Mouse (Mus musculus): ENCODE measurements at regions not wholly inside any gene's neighbourhood (a gene's known extent, or its start where the extent isn't known, plus 50 kb on each side); places are given as distances from the start of the nearest gene placed in this dataset.
A peak's percentile ranks its signal among the peaks of the same experiment; 100 is the strongest.

DNA sequence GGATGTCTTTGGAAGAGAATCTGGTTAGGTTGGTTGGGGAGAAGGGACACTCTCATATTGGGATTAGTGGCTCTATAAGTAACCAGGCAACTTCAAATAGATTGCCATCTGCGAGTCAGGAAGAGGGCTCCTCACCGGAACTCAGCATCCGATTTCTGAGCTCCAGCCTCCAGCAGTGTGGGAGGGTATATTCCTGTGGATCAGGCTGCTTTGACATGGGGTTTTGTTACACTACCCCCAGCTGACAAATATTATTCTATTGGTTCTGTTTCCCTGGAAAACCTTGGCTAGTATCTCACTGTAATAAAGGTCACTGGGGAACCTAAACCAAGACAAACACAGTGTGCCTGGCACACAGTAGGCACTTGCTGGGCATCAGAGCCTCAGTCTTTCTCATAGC is 179.9 kb downstream of the Enc1 start:
- Histone ChIP-seq H3K4me2 (ENCODE audit: low read depth, low read length) (no peak overlapping the region), H3K9ac (replicated peaks; ENCODE audit: low read depth, low read length) (no peak overlapping the region), H3K27me3 (ENCODE audit: control insufficient read depth, insufficient read depth, low read length) (no peaks in the 10 kb centered on the region), H3K9me3 (ENCODE audit: control insufficient read depth, low read length) (no peaks in the 10 kb centered on the region), H3K4me3 (ENCODE audit: low read depth, low read length) (no peak overlapping the region), H3K27ac (ENCODE audit: low read depth, low read length) (no peak overlapping the region), H3K36me3 (ENCODE audit: control insufficient read depth, insufficient read depth, low read length) (no peaks in the 10 kb centered on the region), H3K4me1 (ENCODE audit: control insufficient read depth, insufficient read depth, low read length) (no peaks in the 10 kb centered on the region)
- no peak for ATAC-seq (ENCODE audit: low read depth)
- WGBS, result 75% methylated on average over 3 of the region's 3 CpGs

DNA sequence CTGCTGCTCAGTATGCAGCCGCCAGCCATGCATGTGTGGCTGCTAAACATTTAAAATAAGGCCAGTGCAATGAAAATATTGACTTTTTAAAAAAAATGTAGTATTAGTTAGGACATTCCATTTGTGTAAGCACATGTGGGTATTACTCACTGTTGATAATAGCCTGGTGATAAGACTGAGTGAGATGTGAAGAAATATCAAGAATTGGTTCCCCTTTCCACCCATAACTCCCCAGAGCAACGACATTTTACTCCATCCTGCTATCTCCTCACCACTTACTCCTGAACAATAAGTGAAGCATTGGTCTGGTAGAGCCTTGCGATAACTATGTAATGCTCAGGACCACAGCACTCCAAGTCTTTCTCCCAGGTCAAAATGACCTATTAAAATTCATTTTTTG is 178.2 kb downstream of the Enc1 start:
- Histone ChIP-seq H3K9me3 (ENCODE audit: control insufficient read depth, low read length) (no peaks in the 10 kb centered on the region), H3K4me1 (ENCODE audit: control insufficient read depth, insufficient read depth, low read length) (no peaks in the 10 kb centered on the region), H3K27ac (ENCODE audit: low read depth, low read length) (no peak overlapping the region), H3K4me3 (ENCODE audit: low read depth, low read length) (no peak overlapping the region), H3K9ac (replicated peaks; ENCODE audit: low read depth, low read length) (no peak overlapping the region), H3K4me2 (ENCODE audit: low read depth, low read length) (no peak overlapping the region), H3K27me3 (ENCODE audit: control insufficient read depth, insufficient read depth, low read length) (no peaks in the 10 kb centered on the region), H3K36me3 (ENCODE audit: control insufficient read depth, insufficient read depth, low read length) (no peaks in the 10 kb centered on the region)
- ATAC-seq (ENCODE audit: low read depth), result no peak
- WGBS, result 83% methylated on average over 3 of the region's 3 CpGs

DNA sequence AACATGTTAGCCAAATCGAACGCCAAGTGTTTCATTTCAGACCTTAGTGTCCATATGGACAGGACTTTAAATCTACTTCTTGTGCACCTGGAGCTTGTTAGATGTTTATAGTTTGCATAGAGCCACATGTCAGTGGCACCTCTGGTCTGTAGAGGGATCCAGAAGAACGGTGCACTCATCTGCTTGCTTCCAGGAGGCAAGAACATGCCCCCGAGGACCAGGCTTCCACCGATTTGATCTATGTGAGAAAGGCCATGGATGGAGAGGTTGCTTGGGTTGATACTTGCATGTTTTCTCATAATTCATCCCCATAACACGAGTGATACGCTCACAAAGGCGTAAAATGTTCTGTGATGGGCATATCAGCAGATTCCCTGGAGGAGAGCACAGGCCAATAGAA is 177.8 kb downstream of the Enc1 start:
- H3K4me1 ChIP-seq (ENCODE audit: control insufficient read depth, insufficient read depth, low read length), result no peaks in the 10 kb centered on the region
- WGBS, result 64% methylated on average over 8 of the region's 8 CpGs
- H3K4me3 ChIP-seq (ENCODE audit: low read depth, low read length), result no peak overlapping the region
- H3K9ac ChIP-seq (replicated peaks; ENCODE audit: low read depth, low read length), result no peak overlapping the region
- no peak overlapping the region for H3K4me2 ChIP-seq (ENCODE audit: low read depth, low read length)
- ATAC-seq (ENCODE audit: low read depth), result no peak
- H3K27me3 ChIP-seq (ENCODE audit: control insufficient read depth, insufficient read depth, low read length), result no peaks in the 10 kb centered on the region
- no peak overlapping the region for H3K27ac ChIP-seq (ENCODE audit: low read depth, low read length)
- H3K36me3 ChIP-seq (ENCODE audit: control insufficient read depth, insufficient read depth, low read length), result no peaks in the 10 kb centered on the region
- no peaks in the 10 kb centered on the region for H3K9me3 ChIP-seq (ENCODE audit: control insufficient read depth, low read length)

DNA sequence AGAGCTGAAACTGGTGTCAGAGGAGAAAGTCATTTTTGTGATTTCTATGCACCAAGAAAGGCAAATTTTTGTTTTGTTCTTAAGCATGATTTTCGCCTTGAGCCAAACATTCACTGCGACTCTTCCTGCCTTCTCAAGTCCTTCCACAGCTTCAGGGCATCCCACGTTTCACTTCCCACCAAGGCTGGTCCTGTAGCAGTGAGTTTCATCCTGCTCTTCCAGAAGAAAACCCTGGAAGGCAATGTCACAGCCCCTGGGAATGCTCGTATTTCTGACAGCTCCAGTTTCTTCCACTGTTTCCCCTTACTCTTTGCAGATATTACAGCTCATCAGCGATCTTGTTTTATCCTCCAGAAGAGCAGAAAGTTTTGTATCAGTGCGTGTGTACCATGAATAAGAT is 177.2 kb downstream of the Enc1 start:
- Histone ChIP-seq H3K4me1 (ENCODE audit: control insufficient read depth, insufficient read depth, low read length) (no peaks in the 10 kb centered on the region), H3K36me3 (ENCODE audit: control insufficient read depth, insufficient read depth, low read length) (no peaks in the 10 kb centered on the region), H3K9me3 (ENCODE audit: control insufficient read depth, low read length) (no peaks in the 10 kb centered on the region), H3K27me3 (ENCODE audit: control insufficient read depth, insufficient read depth, low read length) (no peaks in the 10 kb centered on the region), H3K4me2 (ENCODE audit: low read depth, low read length) (no peak overlapping the region), H3K9ac (replicated peaks; ENCODE audit: low read depth, low read length) (no peak overlapping the region), H3K4me3 (ENCODE audit: low read depth, low read length) (no peak overlapping the region), H3K27ac (ENCODE audit: low read depth, low read length) (no peak overlapping the region)
- no peak for ATAC-seq (ENCODE audit: low read depth)
- 88% methylated on average over 6 of the region's 6 CpGs for WGBS

DNA sequence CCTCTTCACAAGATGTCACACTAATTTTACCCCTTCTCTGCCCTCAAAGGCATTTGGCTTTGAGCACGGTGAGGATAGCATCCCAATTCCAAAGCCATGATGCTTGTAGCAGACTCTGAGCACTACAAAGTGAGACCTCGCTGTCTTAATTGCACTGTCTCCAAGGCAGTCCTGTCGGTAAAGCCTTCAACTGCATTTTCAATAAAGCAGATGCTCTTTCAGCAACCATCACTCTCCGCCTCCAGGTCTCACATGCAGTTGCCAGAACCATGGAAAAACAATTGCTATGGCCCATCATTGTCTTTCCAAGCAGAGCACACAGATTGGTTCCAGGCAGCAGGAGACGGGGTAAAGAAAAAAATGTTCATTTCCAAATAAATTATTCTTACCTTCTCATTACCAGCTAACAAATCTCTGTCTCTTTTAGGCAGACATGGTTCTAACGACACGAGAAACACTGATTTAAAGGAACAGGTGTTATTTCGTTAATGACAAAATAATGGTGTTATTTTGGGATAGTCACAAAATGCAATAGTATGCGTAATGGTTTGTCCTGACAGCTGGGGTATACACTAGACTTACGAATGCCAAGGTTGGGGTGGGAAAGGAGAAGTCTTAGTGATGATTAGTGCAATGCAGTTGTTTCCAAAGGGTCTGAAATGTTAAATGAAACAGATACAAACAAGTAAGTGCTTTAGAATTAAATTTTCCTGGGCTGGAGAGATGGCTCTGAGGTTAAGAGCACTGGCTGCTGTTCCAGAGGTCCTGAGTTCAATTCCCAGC is 175.2 kb downstream of the Enc1 start:
- no peak overlapping the region for H3K27ac ChIP-seq (ENCODE audit: low read depth, low read length)
- no peaks in the 10 kb centered on the region for H3K9me3 ChIP-seq (ENCODE audit: control insufficient read depth, low read length)
- no peaks in the 10 kb centered on the region for H3K27me3 ChIP-seq (ENCODE audit: control insufficient read depth, insufficient read depth, low read length)
- H3K9ac ChIP-seq (replicated peaks; ENCODE audit: low read depth, low read length), result no peak overlapping the region
- H3K4me2 ChIP-seq (ENCODE audit: low read depth, low read length), result no peak overlapping the region
- WGBS, result 44% methylated on average over 10 of the region's 10 CpGs
- no peak for ATAC-seq (ENCODE audit: low read depth)
- no peaks in the 10 kb centered on the region for H3K4me1 ChIP-seq (ENCODE audit: control insufficient read depth, insufficient read depth, low read length)
- no peaks in the 10 kb centered on the region for H3K36me3 ChIP-seq (ENCODE audit: control insufficient read depth, insufficient read depth, low read length)
- H3K4me3 ChIP-seq (ENCODE audit: low read depth, low read length), result no peak overlapping the region

DNA sequence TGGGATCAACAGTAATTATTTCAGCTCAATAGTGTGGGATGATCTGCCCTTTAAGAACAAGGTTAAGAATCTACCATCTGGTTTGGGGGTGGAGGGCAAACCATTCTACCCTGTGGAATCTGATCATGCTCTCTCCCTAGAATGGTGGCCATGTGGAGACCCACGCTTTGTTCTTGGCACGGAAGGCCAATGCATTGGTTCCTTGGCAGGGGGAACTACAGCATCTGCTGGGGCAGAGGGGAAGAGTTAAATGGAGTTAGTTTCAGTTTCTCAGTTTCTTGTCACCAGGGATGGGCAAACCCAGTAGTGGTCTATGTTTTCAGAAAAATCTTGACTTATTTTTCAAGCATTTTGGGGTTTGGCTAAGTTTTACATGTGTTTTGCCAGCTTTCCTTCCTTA is 174.5 kb downstream of the Enc1 start:
- H3K4me1 ChIP-seq (ENCODE audit: control insufficient read depth, insufficient read depth, low read length), result peaks cover under 1% of the 10 kb centered on the region; the same call in 1 of the 2 replicates
- H3K9me3 ChIP-seq (ENCODE audit: control insufficient read depth, low read length), result no peaks in the 10 kb centered on the region
- H3K27me3 ChIP-seq (ENCODE audit: control insufficient read depth, insufficient read depth, low read length), result no peaks in the 10 kb centered on the region
- no peak overlapping the region for H3K4me3 ChIP-seq (ENCODE audit: low read depth, low read length)
- H3K9ac ChIP-seq (replicated peaks; ENCODE audit: low read depth, low read length), result no peak overlapping the region
- H3K4me2 ChIP-seq (ENCODE audit: low read depth, low read length), result no peak overlapping the region
- H3K27ac ChIP-seq (ENCODE audit: low read depth, low read length), result no peak overlapping the region
- 79% methylated on average over 2 of the region's 2 CpGs for WGBS
- no peak for ATAC-seq (ENCODE audit: low read depth)
- no peaks in the 10 kb centered on the region for H3K36me3 ChIP-seq (ENCODE audit: control insufficient read depth, insufficient read depth, low read length)

DNA sequence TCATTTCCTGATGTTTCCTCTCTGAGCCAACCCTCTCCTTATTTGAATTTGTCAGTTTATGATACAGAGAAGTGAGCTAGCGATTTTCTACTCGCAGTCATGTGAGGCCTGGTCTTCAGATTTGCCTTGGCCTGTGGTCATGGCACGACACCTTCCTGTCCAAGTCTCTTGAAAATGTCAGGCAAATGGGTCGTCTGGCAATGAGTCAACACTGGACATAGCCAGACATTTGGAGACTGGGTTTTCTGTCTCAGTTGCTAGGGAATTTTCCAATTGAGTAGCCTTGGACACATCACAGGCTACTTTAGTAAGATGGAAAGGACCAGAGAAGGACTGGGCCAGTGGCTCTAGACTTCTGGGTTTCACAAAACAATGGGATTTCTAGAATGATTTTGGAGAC is 171.2 kb downstream of the Enc1 start:
- WGBS, result 80% methylated on average over 4 of the region's 4 CpGs
- no peaks in the 10 kb centered on the region for H3K27me3 ChIP-seq (ENCODE audit: control insufficient read depth, insufficient read depth, low read length)
- H3K4me3 ChIP-seq (ENCODE audit: low read depth, low read length), result no peak overlapping the region
- H3K27ac ChIP-seq (ENCODE audit: low read depth, low read length), result no peak overlapping the region
- no peaks in the 10 kb centered on the region for H3K9me3 ChIP-seq (ENCODE audit: control insufficient read depth, low read length)
- no peaks in the 10 kb centered on the region for H3K36me3 ChIP-seq (ENCODE audit: control insufficient read depth, insufficient read depth, low read length)
- no peak overlapping the region for H3K4me2 ChIP-seq (ENCODE audit: low read depth, low read length)
- no peak for ATAC-seq (ENCODE audit: low read depth)
- H3K9ac ChIP-seq (replicated peaks; ENCODE audit: low read depth, low read length), result no peak overlapping the region
- H3K4me1 ChIP-seq (ENCODE audit: control insufficient read depth, insufficient read depth, low read length), result peaks cover 13% of the 10 kb centered on the region; the same call in 1 of the 2 replicates

DNA sequence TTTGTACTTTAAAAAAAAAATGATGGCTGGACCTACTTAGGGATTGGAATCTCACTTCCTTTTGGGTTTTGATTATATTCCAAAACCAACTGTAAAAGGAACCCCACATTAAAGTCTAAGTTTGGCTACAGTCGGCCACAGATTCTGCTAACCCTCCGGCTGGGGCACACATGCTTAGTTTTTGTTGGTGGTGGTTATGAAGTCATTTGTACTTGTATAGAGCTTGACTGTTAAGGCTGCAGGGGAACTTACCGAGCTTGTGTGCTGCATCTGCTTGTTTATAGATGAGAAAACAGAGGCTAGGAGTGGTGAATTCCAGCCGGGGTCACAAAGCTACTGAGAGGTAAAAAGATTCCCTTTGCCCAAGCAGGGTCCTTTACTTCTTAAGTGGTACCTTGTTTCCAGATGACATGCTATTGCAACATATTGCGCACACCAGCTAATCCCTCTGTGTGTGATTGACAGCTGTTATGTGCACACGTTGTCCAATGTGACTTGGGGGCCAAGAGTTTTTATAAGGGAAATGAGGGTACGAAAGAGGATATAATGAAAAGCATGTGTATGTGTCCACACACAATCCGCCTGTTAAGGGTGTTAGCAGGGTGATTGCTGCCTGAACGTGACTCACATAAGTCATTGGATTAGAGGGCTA is 169.8 kb downstream of the Enc1 start:
- Histone ChIP-seq H3K9ac (replicated peaks; ENCODE audit: low read depth, low read length) (no peak overlapping the region), H3K27me3 (ENCODE audit: control insufficient read depth, insufficient read depth, low read length) (no peaks in the 10 kb centered on the region), H3K9me3 (ENCODE audit: control insufficient read depth, low read length) (no peaks in the 10 kb centered on the region), H3K4me3 (ENCODE audit: low read depth, low read length) (no peak overlapping the region), H3K4me1 (ENCODE audit: control insufficient read depth, insufficient read depth, low read length) (peaks cover 13% of the 10 kb centered on the region; the same call in 1 of the 2 replicates), H3K36me3 (ENCODE audit: control insufficient read depth, insufficient read depth, low read length) (no peaks in the 10 kb centered on the region), H3K27ac (ENCODE audit: low read depth, low read length) (no peak overlapping the region), H3K4me2 (ENCODE audit: low read depth, low read length) (no peak overlapping the region)
- WGBS, result 76% methylated on average over 9 of the region's 9 CpGs
- ATAC-seq (ENCODE audit: low read depth), result no peak

DNA sequence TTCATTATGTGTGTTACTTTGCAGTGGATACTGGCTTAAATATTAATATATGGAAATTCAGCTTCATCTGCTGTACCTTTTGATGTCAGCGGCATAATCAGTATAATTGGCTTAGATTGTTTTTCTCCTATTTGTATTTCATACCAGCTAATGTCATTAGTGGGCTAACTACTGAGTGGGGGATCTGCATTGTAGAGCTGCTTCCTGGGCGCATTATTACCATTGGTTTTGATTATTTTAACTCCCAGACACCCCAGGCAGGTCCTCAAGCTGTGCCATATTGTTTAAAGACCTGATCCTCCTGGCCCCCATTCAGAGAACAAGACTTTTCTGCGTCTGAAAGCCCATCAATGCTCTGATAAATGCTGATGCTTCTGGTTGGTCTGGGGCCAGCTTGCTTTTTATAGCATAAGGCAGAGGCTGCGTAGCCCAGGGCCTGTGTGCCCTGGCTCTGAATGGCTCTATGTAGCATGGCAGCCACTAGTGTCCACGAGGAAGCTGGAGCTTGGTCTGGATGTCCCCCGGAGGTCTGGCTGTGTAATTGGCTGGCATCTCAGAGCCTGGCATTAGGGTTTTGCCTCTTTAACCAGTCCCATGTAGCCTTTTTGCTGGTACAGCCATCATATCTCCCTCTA is 169.1 kb downstream of the Enc1 start:
- 37% methylated on average over 6 of the region's 6 CpGs for WGBS
- Histone ChIP-seq H3K9ac (replicated peaks; ENCODE audit: low read depth, low read length) (no peak overlapping the region; the same call in 1 of the 2 replicates), H3K27me3 (ENCODE audit: control insufficient read depth, insufficient read depth, low read length) (no peaks in the 10 kb centered on the region), H3K4me3 (ENCODE audit: low read depth, low read length) (no peak overlapping the region), H3K36me3 (ENCODE audit: control insufficient read depth, insufficient read depth, low read length) (no peaks in the 10 kb centered on the region), H3K4me2 (ENCODE audit: low read depth, low read length) (no peak overlapping the region), H3K4me1 (ENCODE audit: control insufficient read depth, insufficient read depth, low read length) (peaks cover 13% of the 10 kb centered on the region; the same call in 1 of the 2 replicates), H3K9me3 (ENCODE audit: control insufficient read depth, low read length) (no peaks in the 10 kb centered on the region), H3K27ac (ENCODE audit: low read depth, low read length) (0 out of 2 replicates have a peak overlapping the region, but pooled peaks have one; percentile 31)
- ATAC-seq (ENCODE audit: low read depth), result peak; percentile 39; the same call in 1 of the 2 replicates
